Mouse (Mus musculus) heart, postnatal 0 days (tissue): ENCODE measurements at regions not wholly inside any gene's neighbourhood (a gene's known extent, or its start where the extent isn't known, plus 50 kb on each side); places are given as distances from the start of the nearest gene placed in this dataset.

Experiments used
- CTCF ChIP-seq: IDR thresholded peaks from 2 replicates; pipeline ENCODE4 v1.5.1; 2016; ENCODE audit warnings: antibody characterized with exemption, control low read depth, low read depth
- EP300 ChIP-seq: IDR thresholded peaks from 2 replicates; pipeline ENCODE4 v1.6.1; 2016; ENCODE audit warnings: antibody characterized with exemption, low read depth

DNA sequence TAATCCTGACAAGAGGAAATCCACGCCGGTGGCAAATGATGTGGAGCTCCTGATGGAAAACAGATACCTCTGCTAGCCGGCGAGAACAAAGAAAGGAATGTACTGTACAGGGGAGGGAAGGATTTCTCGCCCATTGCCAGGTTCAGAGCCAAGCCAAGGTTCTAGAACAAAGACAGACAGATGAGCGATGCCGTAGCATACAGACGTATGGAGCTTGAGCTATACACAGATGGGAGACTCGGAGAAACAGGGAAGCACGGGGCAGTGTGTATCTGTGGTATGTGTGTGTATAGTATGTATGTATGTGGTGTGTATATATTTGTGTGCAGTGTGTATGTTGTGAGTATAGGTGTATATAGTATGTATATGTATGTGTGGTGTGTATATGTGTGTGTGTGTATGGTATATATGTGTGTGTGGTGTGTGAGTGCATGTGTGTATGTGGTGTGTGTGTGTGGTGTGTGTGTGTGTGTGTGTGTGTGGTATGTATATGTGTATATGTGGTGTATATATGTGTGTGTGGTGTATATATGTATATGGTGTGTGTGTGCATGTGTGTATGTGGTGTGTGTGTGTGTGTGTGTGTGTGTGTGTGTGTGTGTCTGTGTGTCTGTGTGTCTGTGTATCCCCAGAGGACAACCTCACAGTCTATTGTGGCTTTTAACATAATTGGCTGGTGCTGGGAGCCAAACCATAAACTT is 140.6 kb downstream of the Cand1 start:
- TF ChIP-seq CTCF (no peak), EP300 (no peak)
